Mouse (Mus musculus) CH12.LX (cell line): ENCODE measurements around the gene Vps26a. TPM values are rescaled to one million over a fixed set of nuclear protein-coding genes. Genes with fewer than 3 reads are reported as not detected.
A peak's percentile ranks its signal among the peaks of the same experiment; 100 is the strongest.

ENCODE experiments used
- DNase-seq: peaks from one replicate; pipeline ENCODE4 v3.0.0-alpha.2; 2013; ENCODE audit errors: extremely low read depth
- H3K27ac ChIP-seq: 2 replicates; pipeline ENCODE4 v1.5.1; 2012; ENCODE audit warnings: low read depth, mild to moderate bottlenecking, control low read depth, moderate library complexity; ENCODE audit not compliant: insufficient read depth
- H3K27me3 ChIP-seq: replicated peaks from 2 replicates; pipeline ENCODE3; 2012; ENCODE audit warnings: inconsistent platforms
- H3K36me3 ChIP-seq, 2 experiments: replicated peaks in 1 of 2; 2 replicates each; pipeline versions ENCODE3 to v1.6.1; 2012; ENCODE audit warnings: inconsistent platforms in 1 of 2, low read length in 1 of 2, mild to moderate bottlenecking in 1 of 2, mixed read lengths in 1 of 2, moderate library complexity in 1 of 2; ENCODE audit not compliant: control insufficient read depth in 1 of 2, insufficient read depth in 1 of 2
- H3K4me1 ChIP-seq, 2 experiments: 2 replicates each; pipeline ENCODE4 v1.6.1; 2012; ENCODE audit warnings: inconsistent platforms in 1 of 2, moderate library complexity in 1 of 2; ENCODE audit not compliant: insufficient read depth in 2 of 2, control insufficient read depth in 1 of 2
- H3K4me2 ChIP-seq: 2 replicates; pipeline ENCODE4 v1.6.1; 2012; ENCODE audit warnings: low read depth, mild to moderate bottlenecking, control low read depth; ENCODE audit not compliant: poor library complexity, insufficient read depth, severe bottlenecking
- H3K4me3 ChIP-seq, 3 experiments: fragments of 150-350 bp in 1 of 3; sonication (generic) in 1 of 3; replicated peaks in 1 of 3; 2 replicates each; pipeline versions ENCODE3 to v1.5.1; 2011 to 2012; ENCODE audit warnings: low read depth in 2 of 3, low read length in 2 of 3, mild to moderate bottlenecking in 2 of 3, moderate library complexity in 2 of 3, control low read depth in 1 of 3, improper control_type of control experiment in 1 of 3, inconsistent platforms in 1 of 3, mixed read lengths in 1 of 3; ENCODE audit not compliant: poor library complexity in 1 of 3
- H3K79me2 ChIP-seq: replicated peaks from 2 replicates; pipeline ENCODE4 v1.6.1; 2012; ENCODE audit warnings: mild to moderate bottlenecking, moderate library complexity; ENCODE audit not compliant: control insufficient read depth, poor library complexity, insufficient read depth, severe bottlenecking; ENCODE audit errors: extremely low read depth
- H3K9ac ChIP-seq: 2 replicates; pipeline ENCODE4 v1.6.1; 2012; ENCODE audit warnings: low read depth, mild to moderate bottlenecking, control low read depth, moderate library complexity; ENCODE audit not compliant: insufficient read depth
- H3K9me3 ChIP-seq: replicated peaks from 2 replicates; pipeline ENCODE3; 2012; ENCODE audit warnings: low read length, inconsistent platforms, mixed read lengths
- BHLHE40 ChIP-seq: IDR thresholded peaks from 2 replicates; pipeline ENCODE4 v1.6.1; 2011; ENCODE audit warnings: mild to moderate bottlenecking, low read depth, low read length, improper control_type of control experiment
- CTCF ChIP-seq, 2 experiments: IDR thresholded peaks in 1 of 2; conservative IDR thresholded peaks in 1 of 2; 2 replicates each; pipeline ENCODE4 v1.5.1; 2011 to 2012; ENCODE audit warnings: low read depth in 2 of 2, low read length in 2 of 2, improper control_type of control experiment in 1 of 2, inconsistent platforms in 1 of 2, mild to moderate bottlenecking in 1 of 2, moderate library complexity in 1 of 2
- ELF1 ChIP-seq: IDR thresholded peaks from 2 replicates; pipeline ENCODE4 v1.6.1; 2014; ENCODE audit warnings: low read depth, mild to moderate bottlenecking, inconsistent platforms, low read length, improper control_type of control experiment
- EP300 ChIP-seq: IDR thresholded peaks from 2 replicates; pipeline ENCODE4 v1.6.1; 2011; ENCODE audit warnings: low read length, improper control_type of control experiment
- ETS1 ChIP-seq: conservative IDR thresholded peaks from 2 replicates; pipeline ENCODE4 v1.6.1; 2012; ENCODE audit warnings: low read depth, mild to moderate bottlenecking, inconsistent platforms, low read length, improper control_type of control experiment, moderate library complexity
- GABPA ChIP-seq: IDR thresholded peaks from 2 replicates; pipeline ENCODE4 v1.6.1; 2012; ENCODE audit warnings: low read depth, low read length, improper control_type of control experiment, inconsistent platforms; ENCODE audit not compliant: insufficient replicate concordance
- HCFC1 ChIP-seq: IDR thresholded peaks from 2 replicates; pipeline ENCODE4 v1.6.1; 2012; ENCODE audit warnings: low read depth, mild to moderate bottlenecking, inconsistent platforms, low read length, improper control_type of control experiment
- JUND ChIP-seq: conservative IDR thresholded peaks from 2 replicates; pipeline ENCODE4 v1.6.1; 2011; ENCODE audit warnings: low read depth, low read length, improper control_type of control experiment
- MAFK ChIP-seq: IDR thresholded peaks from 2 replicates; pipeline ENCODE4 v1.6.1; 2011; ENCODE audit warnings: low read length, improper control_type of control experiment; ENCODE audit not compliant: insufficient replicate concordance
- MAX ChIP-seq: IDR thresholded peaks from 2 replicates; pipeline ENCODE4 v1.6.1; 2011; ENCODE audit warnings: low read length, improper control_type of control experiment
- MAZ ChIP-seq: IDR thresholded peaks from 2 replicates; pipeline ENCODE4 v1.6.1; 2012; ENCODE audit warnings: low read depth, mild to moderate bottlenecking, inconsistent platforms, low read length, improper control_type of control experiment, moderate library complexity
- MYC ChIP-seq: IDR thresholded peaks from 2 replicates; pipeline ENCODE4 v1.6.1; 2011; ENCODE audit warnings: low read depth, mild to moderate bottlenecking, improper control_type of control experiment, low read length
- NELFE ChIP-seq: IDR thresholded peaks from 2 replicates; pipeline ENCODE4 v1.6.1; 2011; ENCODE audit warnings: low read depth, low read length, improper control_type of control experiment
- RAD21 ChIP-seq: IDR thresholded peaks from 2 replicates; pipeline ENCODE4 v1.6.1; 2011; ENCODE audit warnings: low read depth, mild to moderate bottlenecking, low read length, improper control_type of control experiment, moderate library complexity
- SMC3 ChIP-seq: IDR thresholded peaks from 2 replicates; pipeline ENCODE4 v1.6.1; 2011; ENCODE audit warnings: low read depth, low read length, improper control_type of control experiment
- TBP ChIP-seq: conservative IDR thresholded peaks from 2 replicates; pipeline ENCODE4 v1.6.1; 2011; ENCODE audit warnings: low read depth, low read length, improper control_type of control experiment
- TCF12 ChIP-seq: IDR thresholded peaks from 2 replicates; pipeline ENCODE4 v1.6.1; 2014; ENCODE audit warnings: low read depth, mild to moderate bottlenecking, inconsistent platforms, low read length, improper control_type of control experiment
- UBTF ChIP-seq: IDR thresholded peaks from 2 replicates; pipeline ENCODE4 v1.6.1; 2012; ENCODE audit warnings: low read depth, mild to moderate bottlenecking, inconsistent platforms, low read length, improper control_type of control experiment, moderate library complexity
- ZKSCAN1 ChIP-seq: IDR thresholded peaks from 2 replicates; pipeline ENCODE4 v1.6.1; 2012; ENCODE audit warnings: low read depth, inconsistent platforms, low read length, improper control_type of control experiment, borderline replicate concordance
- ZMIZ1 ChIP-seq: IDR thresholded peaks from 2 replicates; pipeline ENCODE4 v1.6.1; 2012; ENCODE audit warnings: low read depth, mild to moderate bottlenecking, inconsistent platforms, low read length, improper control_type of control experiment
- ZNF384 ChIP-seq: IDR thresholded peaks from 2 replicates; pipeline ENCODE4 v1.6.1; 2012; ENCODE audit warnings: low read depth, low read length, improper control_type of control experiment, inconsistent platforms
- dilution Hi-C: fragments of 300-500 bp; cut with MboI; formaldehyde crosslinking; loops from 2 replicates; pipeline ENCODE4 v1.14.3; 2020; ENCODE audit warnings: low sequenced_read_pairs; ENCODE audit not compliant: extremely low pct_unique_long_range_greater_than_20kb, extremely low pct_ligation_motif_present
- in situ Hi-C: fragments of 300-500 bp; cut with MboI; formaldehyde crosslinking; loops from 3 replicates; pipeline ENCODE4 v1.14.3; 2019; ENCODE audit warnings: low sequenced_read_pairs, low pct_ligation_motif_present, low pct_unique_long_range_greater_than_20kb, mixed read lengths
- polyA plus RNA-seq: library from polyadenylated mRNA; unstranded; fragments of >175 nt; gene quantifications from 2 replicates; pipeline ENCODE4 v1.2.1, GENCODE M21; 2012; ENCODE audit warnings: low read depth; ENCODE audit not compliant: insufficient read length
- total RNA-seq, 2 experiments: library from RNA; depleted of rRNA; stranded (reverse); fragments of 300-350 nt in 1 of 2; fragments of >200 nt in 1 of 2; gene quantifications; 2 replicates each; pipeline ENCODE4 v1.2.3; 2012 to 2014

Vps26a gene
- total and polyA plus RNA-seq, 3 experiments = 14.2 to 33.5 (median 32.5) TPM

DNA sequence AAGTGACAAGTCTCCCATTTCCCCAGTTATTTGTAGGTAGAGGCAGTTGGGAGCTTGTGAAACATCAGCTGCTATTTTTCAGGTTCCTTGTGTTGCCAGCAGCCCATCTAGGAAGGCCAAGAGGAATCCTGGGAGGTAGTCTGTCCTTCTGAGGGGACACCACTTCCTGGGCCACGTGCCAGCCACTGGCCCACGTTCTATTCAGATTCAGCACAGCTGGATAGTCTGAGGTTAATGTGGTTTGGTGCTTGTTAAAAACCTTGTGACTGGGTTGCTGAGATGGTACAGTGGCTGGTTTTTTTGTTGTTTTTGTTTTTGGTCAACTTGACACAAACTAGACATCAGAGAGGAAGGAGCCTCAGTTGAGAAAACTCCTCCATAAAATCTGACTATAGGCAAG is 46.2 kb upstream of the Vps26a start:
- Histone ChIP-seq H3K36me3 (no peaks in the 10 kb centered on the region), H3K4me1 (peaks cover 10 to 17% of the 10 kb centered on the region in 2 experiments; a peak in 3 of 4 replicates), H3K9ac (no peak overlapping the region), H3K27me3 (no peaks in the 10 kb centered on the region), H3K9me3 (no peaks in the 10 kb centered on the region), H3K4me3 (no peak overlapping the region), H3K4me2 (no peak overlapping the region), H3K79me2 (no peaks in the 10 kb centered on the region), H3K27ac (no peak overlapping the region)
- in situ Hi-C loops (no loop called here), dilution Hi-C loops (no loop called here)
- TF ChIP-seq HCFC1 (no peak), BHLHE40 (peak; percentile 92), GABPA (no peak), SMC3 (no peak), MAFK (no peak), MAX (0 out of 2 replicates have a peak, but pooled peaks have one; percentile 32), MYC (peak; percentile 41; the same call in 1 of the 2 replicates), TBP (no peak), EP300 (no peak), ZMIZ1 (no peak), ELF1 (0 out of 2 replicates have a peak, but pooled peaks have one; percentile 24), ETS1 (peak; percentile 72)
- no peak for DNase-seq

- dilution Hi-C loops = no loop called here
- H3K79me2 ChIP-seq = no peaks in the 10 kb centered on the region
Observed at GRCm38 (mm10) chr10:62530183-62530582, 43.6 kb upstream of the Vps26a start.

More at GRCm38 (mm10) chr10:62530183-62530582, 43.6 kb upstream of the Vps26a start:
- Histone ChIP-seq H3K27ac (no peak overlapping the region), H3K4me1 (peaks cover 10 to 17% of the 10 kb centered on the region in 2 experiments; a peak in 3 of 4 replicates), H3K4me2 (no peak overlapping the region), H3K36me3 (no peaks in the 10 kb centered on the region), H3K9ac (no peak overlapping the region), H3K9me3 (no peaks in the 10 kb centered on the region), H3K4me3 (no peak overlapping the region), H3K27me3 (no peaks in the 10 kb centered on the region)
- in situ Hi-C loops = no loop called here
- TF ChIP-seq NELFE (no peak), ZKSCAN1 (no peak), MAZ (no peak), JUND (no peak), UBTF (no peak), ZNF384 (no peak), RAD21 (no peak), TBP (no peak), TCF12 (no peak), ZMIZ1 (no peak), SMC3 (no peak), CTCF (conservative IDR thresholded peaks at IDR 0.05 in 1 of 2, IDR thresholded peaks at IDR 0.05 in 1 of 2; ENCODE audit: low read depth in 2 of 2, low read length in 2 of 2) (no peak), EP300 (no peak)
- no peak for DNase-seq
